ENCODE assay signal across 32 mouse cellular contexts in the genomic region with DNA sequence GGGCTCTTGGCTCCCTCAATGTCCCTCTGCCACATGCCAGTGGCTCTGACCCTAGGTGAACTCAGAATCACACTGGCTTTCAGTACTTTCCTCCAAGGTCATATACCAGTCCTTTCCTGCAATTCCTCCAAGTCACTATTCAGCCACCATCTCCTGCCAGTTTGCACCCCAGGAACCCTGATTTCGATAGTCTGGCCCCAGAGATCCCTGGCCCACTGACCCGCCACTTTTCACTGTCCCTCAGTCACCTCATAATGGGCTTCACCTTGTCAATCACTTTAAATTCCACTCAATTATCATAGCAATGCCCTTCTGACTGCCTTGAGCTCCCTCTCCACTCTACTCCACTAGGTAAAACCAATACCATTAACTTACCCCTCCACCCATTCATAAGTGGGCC. TPM values are rescaled to one million over a fixed set of nuclear protein-coding genes. Genes with fewer than 3 reads are reported as not detected.
"Had no signal": no experiment of that assay in that cellular context is flagged by ENCODE, and none has a peak within 500 bp of the region (broad histone marks: within the 10 kb centered on the region; RNA-seq: fewer than 3 reads in every experiment).

No protein-coding gene starts in this region.

- H3K4me2 ChIP-seq: limb, embryonic 12.5 days; limb, embryonic 13.5 days; limb, embryonic 15.5 days; liver, embryonic 11.5 days; liver, embryonic 12.5 days; liver, embryonic 13.5 days; liver, embryonic 15.5 days; lung, embryonic 14.5 days; lung, embryonic 15.5 days; midbrain, embryonic 12.5 days; midbrain, embryonic 13.5 days; midbrain, embryonic 15.5 days; neural tube, embryonic 12.5 days; neural tube, embryonic 13.5 days had no signal

- H3K4me3 ChIP-seq: limb, embryonic 10.5 days; limb, embryonic 12.5 days; limb, embryonic 13.5 days; limb, embryonic 15.5 days; liver, embryonic 12.5 days; liver, embryonic 13.5 days; liver, embryonic 15.5 days; lung, embryonic 15.5 days; megakaryocyte, embryonic 14.5 days; midbrain, embryonic 10.5 days; midbrain, embryonic 12.5 days; midbrain, embryonic 13.5 days; midbrain, embryonic 15.5 days; myocyte; neural tube, embryonic 12.5 days; neural tube, embryonic 13.5 days had no signal

- DNase-seq: left cerebral cortex, postnatal 4 days; liver; liver, embryonic 13.5 days; liver, postnatal 0 days; lung, adult 18-20 months; lung, adult 2 months; lung, embryonic 14.5 days; lung, postnatal 10 days; lung, postnatal 14 days; lung, postnatal 36 days; lung, postnatal 4 days; midbrain, embryonic 14.5 days had no signal

- H3K36me3 ChIP-seq: limb, embryonic 10.5 days; limb, embryonic 12.5 days; limb, embryonic 13.5 days; limb, embryonic 15.5 days; liver, embryonic 12.5 days; liver, embryonic 13.5 days; liver, embryonic 15.5 days; lung, embryonic 15.5 days; midbrain, embryonic 10.5 days; midbrain, embryonic 12.5 days; midbrain, embryonic 15.5 days; neural tube, embryonic 12.5 days; neural tube, embryonic 13.5 days had no signal

- H3K4me1 ChIP-seq: limb, embryonic 10.5 days; limb, embryonic 12.5 days; limb, embryonic 15.5 days; liver, embryonic 12.5 days; liver, embryonic 13.5 days; liver, embryonic 15.5 days; lung, embryonic 15.5 days; megakaryocyte, embryonic 14.5 days; midbrain, embryonic 15.5 days; neural tube, embryonic 12.5 days; neural tube, embryonic 13.5 days had no signal

- H3K27ac ChIP-seq: limb, embryonic 10.5 days; limb, embryonic 12.5 days; limb, embryonic 13.5 days; limb, embryonic 15.5 days; liver, embryonic 12.5 days; liver, embryonic 13.5 days; liver, embryonic 14.5 days; liver, embryonic 15.5 days; lung, embryonic 15.5 days; macrophage; midbrain, embryonic 10.5 days; midbrain, embryonic 12.5 days; midbrain, embryonic 13.5 days; midbrain, embryonic 15.5 days; neural tube, embryonic 12.5 days; neural tube, embryonic 13.5 days had no signal

- H3K9me3 ChIP-seq: limb, embryonic 10.5 days; limb, embryonic 12.5 days; limb, embryonic 13.5 days; limb, embryonic 15.5 days; liver, embryonic 12.5 days; liver, embryonic 13.5 days; liver, embryonic 15.5 days; lung, embryonic 15.5 days; midbrain, embryonic 10.5 days; midbrain, embryonic 12.5 days; midbrain, embryonic 13.5 days; midbrain, embryonic 15.5 days; neural tube, embryonic 12.5 days; neural tube, embryonic 13.5 days had no signal

- H3K9ac ChIP-seq: limb, embryonic 12.5 days; limb, embryonic 13.5 days; limb, embryonic 15.5 days; liver, embryonic 12.5 days; liver, embryonic 13.5 days; liver, embryonic 14.5 days; liver, embryonic 15.5 days; liver, postnatal 0 days; lung, embryonic 14.5 days; lung, embryonic 15.5 days; midbrain, embryonic 12.5 days; midbrain, embryonic 13.5 days; midbrain, embryonic 15.5 days; neural tube, embryonic 12.5 days; neural tube, embryonic 13.5 days had no signal

- ATAC-seq: liver, embryonic 12.5 days; liver, postnatal 0 days; lung, postnatal 0 days; midbrain, embryonic 13.5 days; midbrain, embryonic 15.5 days; midbrain, embryonic 16.5 days had no signal

- H3K27me3 ChIP-seq: limb, embryonic 12.5 days; limb, embryonic 13.5 days; limb, embryonic 15.5 days; liver, embryonic 12.5 days; liver, embryonic 13.5 days; liver, embryonic 15.5 days; lung, embryonic 15.5 days; megakaryocyte, embryonic 14.5 days; midbrain, embryonic 12.5 days; midbrain, embryonic 13.5 days; midbrain, embryonic 15.5 days; neural tube, embryonic 12.5 days; neural tube, embryonic 13.5 days had no signal

RNA-seq across cellular contexts. Expression of gene Tmem108, which starts 31.9 kb away (rescaled TPM):
- polyA plus RNA-seq: macrophage, myocyte had no signal
